Mouse (Mus musculus): ENCODE results near the gene Apc2. TPM values are rescaled to one million over a fixed set of nuclear protein-coding genes. Genes with fewer than 3 reads are reported as not detected.

Gene Apc2
- polyA plus RNA-seq, 1 experiment from 2014 or later = 3.3 TPM

- H3K4me2 ChIP-seq (replicated peaks) = no peak overlapping the region
- ATAC-seq (ENCODE audit: low FRiP score, low read depth) = no peak
- H3K27me3 ChIP-seq = peaks cover 100% of the 10 kb centered on the region
- no peak overlapping the region for H3K27ac ChIP-seq
- WGBS = 34% methylated on average over 11 of the region's 11 CpGs
- no peak overlapping the region for H3K9ac ChIP-seq
- H3K36me3 ChIP-seq = no peaks in the 10 kb centered on the region
- H3K4me3 ChIP-seq = no peak overlapping the region
- H3K4me1 ChIP-seq = peaks cover 30% of the 10 kb centered on the region
- no peaks in the 10 kb centered on the region for H3K9me3 ChIP-seq
Measured at GRCm38 (mm10) chr10:80351896-80352295, 56.1 kb downstream of the Apc2 start.

GRCm38 (mm10) chr10:80352727-80353126 lies 57.0 kb downstream of the Apc2 start:
- H3K27ac ChIP-seq = no peak overlapping the region
- no peak overlapping the region; the same call in 1 of the 2 replicates for H3K9ac ChIP-seq
- WGBS = 65% methylated on average over 8 of the region's 8 CpGs
- no peak overlapping the region for H3K4me2 ChIP-seq (replicated peaks)
- no peak overlapping the region for H3K4me3 ChIP-seq
- peaks cover 35% of the 10 kb centered on the region for H3K4me1 ChIP-seq
- ATAC-seq (ENCODE audit: low FRiP score, low read depth) = no peak
- peaks cover 100% of the 10 kb centered on the region for H3K27me3 ChIP-seq
- no peaks in the 10 kb centered on the region for H3K9me3 ChIP-seq
- no peaks in the 10 kb centered on the region for H3K36me3 ChIP-seq

- ATAC-seq (ENCODE audit: low FRiP score, low read depth) = no peak
- peak overlapping the region; percentile 44; the same call in 1 of the 2 replicates for H3K4me3 ChIP-seq
- H3K9ac ChIP-seq = no peak overlapping the region
- H3K27ac ChIP-seq = no peak overlapping the region
- no peaks in the 10 kb centered on the region for H3K36me3 ChIP-seq
- WGBS = 5% methylated on average over 9 of the region's 9 CpGs
- H3K27me3 ChIP-seq = peaks cover 100% of the 10 kb centered on the region
- no peak overlapping the region; the same call in 1 of the 2 replicates for H3K4me2 ChIP-seq (replicated peaks)
- peaks cover 22% of the 10 kb centered on the region for H3K4me1 ChIP-seq
- no peaks in the 10 kb centered on the region for H3K9me3 ChIP-seq
Measured at GRCm38 (mm10) chr10:80355431-80355830, 59.7 kb downstream of the Apc2 start.

- H3K4me2 ChIP-seq (replicated peaks) = peak within 1 kb of the TSS; percentile 76
- ATAC-seq (ENCODE audit: low FRiP score, low read depth) = no peak
- peak within 1 kb of the TSS; percentile 46 for H3K9ac ChIP-seq
- H3K4me3 ChIP-seq = peak within 1 kb of the TSS; percentile 44
- H3K27me3 ChIP-seq = peaks cover 100% of the 10 kb centered on the region
- no peak within 1 kb of the TSS for H3K27ac ChIP-seq
- H3K9me3 ChIP-seq = no peaks in the 10 kb centered on the region
- under 1% methylated on average over 52 of the region's 53 CpGs for WGBS
- H3K36me3 ChIP-seq = no peaks in the 10 kb centered on the region
- peaks cover 22% of the 10 kb centered on the region for H3K4me1 ChIP-seq
Measured at GRCm38 (mm10) chr10:80356001-80356682, 60.4 kb downstream of the Apc2 start, which contains the start of gene Plk5. TSS of gene Plk5 (plus strand) at chr10:80356459.

- H3K4me3 ChIP-seq = peak overlapping the region; percentile 44
- H3K4me2 ChIP-seq (replicated peaks) = peak overlapping the region; percentile 76
- H3K4me1 ChIP-seq = peaks cover 22% of the 10 kb centered on the region
- no peak for ATAC-seq (ENCODE audit: low FRiP score, low read depth)
- H3K27me3 ChIP-seq = peaks cover 96% of the 10 kb centered on the region
- no peak overlapping the region for H3K27ac ChIP-seq
- 1% methylated on average over 34 of the region's 34 CpGs for WGBS
- H3K36me3 ChIP-seq = no peaks in the 10 kb centered on the region
- no peaks in the 10 kb centered on the region for H3K9me3 ChIP-seq
- peak overlapping the region; percentile 46 for H3K9ac ChIP-seq
Measured at GRCm38 (mm10) chr10:80356737-80357136, 61.0 kb downstream of the Apc2 start.

- H3K4me3 ChIP-seq = peak overlapping the region; percentile 44
- peaks cover 90% of the 10 kb centered on the region for H3K27me3 ChIP-seq
- no peak overlapping the region for H3K27ac ChIP-seq
- H3K9ac ChIP-seq = no peak overlapping the region
- no peak; the same call in 1 of the 2 replicates for ATAC-seq (ENCODE audit: low FRiP score, low read depth)
- H3K4me2 ChIP-seq (replicated peaks) = peak overlapping the region; percentile 76
- no peaks in the 10 kb centered on the region for H3K9me3 ChIP-seq
- WGBS = 35% methylated on average over 7 of the region's 7 CpGs
- peaks cover 22% of the 10 kb centered on the region for H3K4me1 ChIP-seq
- no peaks in the 10 kb centered on the region for H3K36me3 ChIP-seq
Measured at GRCm38 (mm10) chr10:80357336-80357735, 61.6 kb downstream of the Apc2 start.

GRCm38 (mm10) chr10:80357994-80358639 lies 62.3 kb downstream of the Apc2 start:
- peak overlapping the region; percentile 36; the same call in 1 of the 2 replicates for H3K9ac ChIP-seq
- WGBS = 8% methylated on average over 31 of the region's 31 CpGs

GRCm38 (mm10) chr10:80363734-80364133 lies 68.0 kb downstream of the Apc2 start:
- Histone ChIP-seq H3K4me1 (no peaks in the 10 kb centered on the region), H3K4me3 (no peak overlapping the region), H3K36me3 (no peaks in the 10 kb centered on the region), H3K4me2 (replicated peaks) (no peak overlapping the region), H3K9me3 (peaks cover 4% of the 10 kb centered on the region; the same call in 1 of the 2 replicates), H3K27me3 (peaks cover 54% of the 10 kb centered on the region), H3K27ac (no peak overlapping the region), H3K9ac (no peak overlapping the region)
- no peak for ATAC-seq (ENCODE audit: low FRiP score, low read depth)
- WGBS = 26% methylated on average over 6 of the region's 6 CpGs

More at GRCm38 (mm10) chr10:80357994-80358639, 62.3 kb downstream of the Apc2 start:
- H3K4me3 ChIP-seq = peak overlapping the region; percentile 44
- peaks cover 90% of the 10 kb centered on the region for H3K27me3 ChIP-seq
- H3K4me1 ChIP-seq = peaks cover 22% of the 10 kb centered on the region
- H3K9me3 ChIP-seq = no peaks in the 10 kb centered on the region
- no peak overlapping the region for H3K27ac ChIP-seq
- no peaks in the 10 kb centered on the region for H3K36me3 ChIP-seq
- no peak for ATAC-seq (ENCODE audit: low FRiP score, low read depth)
- peak overlapping the region; percentile 60 for H3K4me2 ChIP-seq (replicated peaks)

GRCm38 (mm10) chr10:80365736-80366135 lies 70.0 kb downstream of the Apc2 start:
- peaks cover 4% of the 10 kb centered on the region; the same call in 1 of the 2 replicates for H3K9me3 ChIP-seq
- ATAC-seq (ENCODE audit: low FRiP score, low read depth) = no peak

More at GRCm38 (mm10) chr10:80365736-80366135, 70.0 kb downstream of the Apc2 start:
- H3K27ac ChIP-seq = no peak overlapping the region
- no peak overlapping the region for H3K4me3 ChIP-seq
- no peak overlapping the region for H3K4me2 ChIP-seq (replicated peaks)
- H3K4me1 ChIP-seq = no peaks in the 10 kb centered on the region
- H3K27me3 ChIP-seq = peaks cover 33% of the 10 kb centered on the region
- 48% methylated on average over 6 of the region's 6 CpGs for WGBS
- H3K36me3 ChIP-seq = no peaks in the 10 kb centered on the region
- no peak overlapping the region for H3K9ac ChIP-seq

Small RNAs within 50 kb of the gene (microRNA-seq; reads per million reads assigned to microRNA genes)
- not detected for gene Mir6911

Other genes starting within 250 kb of the Apc2 start
- 462 and 477 TPM in 2 replicates for gene Gpx4, start 248.8 kb upstream of the Apc2 start, polyA plus RNA-seq (2015; fragmentation: Nextera tagmentation; extraction: Ambion mirVana)
- gene Sbno2, start 190.4 kb upstream of the Apc2 start, polyA plus RNA-seq (2015; fragmentation: Nextera tagmentation; extraction: Ambion mirVana) = 13.5 and 15.2 TPM in 2 replicates
- 17.1 and 17.4 TPM in 2 replicates for gene Stk11, start 180.2 kb upstream of the Apc2 start, polyA plus RNA-seq (2015; fragmentation: Nextera tagmentation; extraction: Ambion mirVana)
- 456 and 475 TPM in 2 replicates for gene Atp5d, start 157.3 kb upstream of the Apc2 start, polyA plus RNA-seq (2015; fragmentation: Nextera tagmentation; extraction: Ambion mirVana)
- gene Cbarp, start 155.1 kb upstream of the Apc2 start, polyA plus RNA-seq (2015; fragmentation: Nextera tagmentation; extraction: Ambion mirVana) = 7.4 and 8.1 TPM in 2 replicates
- gene Midn, start 147.7 kb upstream of the Apc2 start, polyA plus RNA-seq (2015; fragmentation: Nextera tagmentation; extraction: Ambion mirVana) = 22.9 and 23.2 TPM in 2 replicates
- 149 and 194 TPM in 2 replicates for gene Cirbp, start 130.0 kb upstream of the Apc2 start, polyA plus RNA-seq (2015; fragmentation: Nextera tagmentation; extraction: Ambion mirVana)
- 9.7 and 11.0 TPM in 2 replicates for gene 1600002K03Rik, start 123.0 kb upstream of the Apc2 start, polyA plus RNA-seq (2015; fragmentation: Nextera tagmentation; extraction: Ambion mirVana)
- 39.5 and 40.4 TPM in 2 replicates for gene Efna2, start 116.5 kb upstream of the Apc2 start, polyA plus RNA-seq (2015; fragmentation: Nextera tagmentation; extraction: Ambion mirVana)
- 94.7 and 96.9 TPM in 2 replicates for gene Mum1, start 69.5 kb upstream of the Apc2 start, polyA plus RNA-seq (2015; fragmentation: Nextera tagmentation; extraction: Ambion mirVana)
- 298 and 306 TPM in 2 replicates for gene Ndufs7, start 46.9 kb upstream of the Apc2 start, polyA plus RNA-seq (2015; fragmentation: Nextera tagmentation; extraction: Ambion mirVana)
- 57.1 and 58.4 TPM in 2 replicates for gene Gamt, start 35.0 kb upstream of the Apc2 start, polyA plus RNA-seq (2015; fragmentation: Nextera tagmentation; extraction: Ambion mirVana)
- 64.9 and 67.9 TPM in 2 replicates for gene Dazap1, start 34.5 kb upstream of the Apc2 start, polyA plus RNA-seq (2015; fragmentation: Nextera tagmentation; extraction: Ambion mirVana)
- gene Rps15, start 3.5 kb upstream of the Apc2 start, polyA plus RNA-seq (2015; fragmentation: Nextera tagmentation; extraction: Ambion mirVana) = 908 and 936 TPM in 2 replicates
- gene 2310011J03Rik, start 24.6 kb downstream of the Apc2 start, polyA plus RNA-seq (2015; fragmentation: Nextera tagmentation; extraction: Ambion mirVana) = 50.7 and 51.2 TPM in 2 replicates
- gene Pcsk4, start 33.5 kb downstream of the Apc2 start, polyA plus RNA-seq (2015; fragmentation: Nextera tagmentation; extraction: Ambion mirVana) = 4.8 and 6.5 TPM in 2 replicates
- 6.1 and 6.3 TPM in 2 replicates for gene Reep6, start 34.0 kb downstream of the Apc2 start, polyA plus RNA-seq (2015; fragmentation: Nextera tagmentation; extraction: Ambion mirVana)
- 2.0 and 2.4 TPM in 2 replicates for gene Adamtsl5, start 52.4 kb downstream of the Apc2 start, polyA plus RNA-seq (2015; fragmentation: Nextera tagmentation; extraction: Ambion mirVana)
- gene Plk5, start 60.5 kb downstream of the Apc2 start, polyA plus RNA-seq (2015; fragmentation: Nextera tagmentation; extraction: Ambion mirVana) = 1.2 and 2.2 TPM in 2 replicates
- gene Mex3d, start 91.7 kb downstream of the Apc2 start, polyA plus RNA-seq (2015; fragmentation: Nextera tagmentation; extraction: Ambion mirVana) = 9.2 and 9.5 TPM in 2 replicates
- gene Mbd3, start 103.6 kb downstream of the Apc2 start, polyA plus RNA-seq (2015; fragmentation: Nextera tagmentation; extraction: Ambion mirVana) = 276 and 288 TPM in 2 replicates
- gene Uqcr11, start 110.9 kb downstream of the Apc2 start, polyA plus RNA-seq (2015; fragmentation: Nextera tagmentation; extraction: Ambion mirVana) = 443 and 459 TPM in 2 replicates
- gene Tcf3, start 137.7 kb downstream of the Apc2 start, polyA plus RNA-seq (2015; fragmentation: Nextera tagmentation; extraction: Ambion mirVana) = 153 and 157 TPM in 2 replicates
- gene Onecut3, start 198.9 kb downstream of the Apc2 start, polyA plus RNA-seq (2015; fragmentation: Nextera tagmentation; extraction: Ambion mirVana) = not detected in 2 replicates
- gene Atp8b3, start 243.1 kb downstream of the Apc2 start, polyA plus RNA-seq (2015; fragmentation: Nextera tagmentation; extraction: Ambion mirVana) = 0.29 and 0.33 TPM in 2 replicates